In the genomic region with DNA sequence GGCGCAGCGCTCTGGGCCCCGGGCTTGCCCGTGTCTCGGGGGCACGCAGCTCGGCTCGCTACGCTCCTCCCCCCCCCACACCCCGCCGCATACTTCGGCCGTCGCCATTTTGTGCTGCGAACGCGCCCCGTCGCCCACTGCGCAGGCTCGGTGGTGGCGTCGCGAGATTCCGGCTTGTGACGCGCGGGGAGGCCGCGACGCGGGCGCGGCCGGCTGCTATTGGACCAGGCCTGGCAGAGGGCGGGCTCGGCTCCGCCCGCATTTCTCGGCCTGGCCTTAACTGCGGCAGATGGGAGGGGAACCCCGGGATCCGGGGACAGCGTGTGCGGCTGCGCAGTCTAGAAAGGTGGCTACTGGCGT, we compare ENCODE assay signal across 8 mouse cellular contexts. TPM values are rescaled to one million over a fixed set of nuclear protein-coding genes. Genes with fewer than 3 reads are reported as not detected.
DNase-seq lines count a peak whose midpoint lies in the region; ATAC-seq and TF ChIP-seq lines count a peak whose summit lies in the region.

No protein-coding gene starts in this region.

- peak overlapping the region; percentile 100 for H3K9ac ChIP-seq in kidney, embryonic 15.5 days
- H3K9ac ChIP-seq in liver, adult 2 months (ENCODE audit: low read depth, low read length), result peak overlapping the region; percentile 97

- WGBS in heart, embryonic 10.5 days, result 0% methylated on average over 47 of the region's 47 CpGs
- WGBS in kidney, embryonic 15.5 days, result under 1% methylated on average over 47 of the region's 47 CpGs
- under 1% methylated on average over 38 of the region's 47 CpGs for WGBS in liver, adult 2 months

- H3ac ChIP-seq in myocyte (ENCODE audit: control insufficient read depth, insufficient read length), result peak overlapping the region; percentile 70

- peak overlapping the region; percentile 69 for H3K4me3 ChIP-seq in bone marrow macrophage, adult 2 months (ENCODE audit: insufficient read depth, low read length)
- H3K4me3 ChIP-seq in embryonic fibroblast, embryonic 13.5 days (ENCODE audit: insufficient read depth, low read length), result peak overlapping the region; percentile 92
- peak overlapping the region; percentile 98 for H3K4me3 ChIP-seq in heart, embryonic 10.5 days
- H3K4me3 ChIP-seq in kidney, embryonic 15.5 days (replicated peaks), result peak overlapping the region; percentile 96
- H3K4me3 ChIP-seq in liver, adult 2 months (ENCODE audit: insufficient read depth, low read depth, low read length), result peak overlapping the region; percentile 93
- H3K4me3 ChIP-seq in myocyte, result peak overlapping the region; percentile 94

- peak; percentile 96 for DNase-seq in A20 (ENCODE audit: low read depth, low spot score)
- peak; percentile 97 for DNase-seq in heart, embryonic 10.5 days (ENCODE audit: low spot score)
- peak; percentile 76 for DNase-seq in liver, adult 2 months (ENCODE audit: extremely low read depth, low read depth, low spot score)
- peak; percentile 98 for DNase-seq in splenic B cell, adult 2 months (ENCODE audit: low read depth, low spot score)

- peaks cover 15% of the 10 kb centered on the region for H3K79me2 ChIP-seq in liver, adult 2 months (ENCODE audit: control insufficient read depth, insufficient read depth, low read length)
- peaks cover 43% of the 10 kb centered on the region for H3K79me2 ChIP-seq in myocyte (ENCODE audit: control insufficient read depth, insufficient read depth)

- H3K36me3 ChIP-seq in heart, embryonic 10.5 days, result peaks cover 42% of the 10 kb centered on the region
- peaks cover 37% of the 10 kb centered on the region for H3K36me3 ChIP-seq in kidney, embryonic 15.5 days
- H3K36me3 ChIP-seq in liver, adult 2 months (ENCODE audit: control insufficient read depth, insufficient read depth, low read length), result peaks cover 37% of the 10 kb centered on the region
- peaks cover 42% of the 10 kb centered on the region for H3K36me3 ChIP-seq in myocyte (ENCODE audit: control insufficient read depth, insufficient read depth)
- peaks cover 28% of the 10 kb centered on the region for H3K36me3 ChIP-seq in splenic B cell, adult 2 months (ENCODE audit: control insufficient read depth, insufficient read depth, low read length, poor library complexity, severe bottlenecking)

- H3K4me1 ChIP-seq in bone marrow macrophage, adult 2 months (ENCODE audit: control insufficient read depth, insufficient read depth, low read length), result peaks cover 10% of the 10 kb centered on the region
- H3K4me1 ChIP-seq in embryonic fibroblast, embryonic 13.5 days (ENCODE audit: control insufficient read depth, insufficient read depth, low read length), result peaks cover 7% of the 10 kb centered on the region
- 0 out of 2 replicates have a peak, but pooled peaks cover 3% of the 10 kb centered on the region for H3K4me1 ChIP-seq in heart, embryonic 10.5 days
- H3K4me1 ChIP-seq in kidney, embryonic 15.5 days, result peaks cover 28% of the 10 kb centered on the region
- peaks cover 17% of the 10 kb centered on the region for H3K4me1 ChIP-seq in liver, adult 2 months (ENCODE audit: control insufficient read depth, insufficient read depth, low read length)

- peak; percentile 97 for ATAC-seq in kidney, embryonic 15.5 days (replicated peaks; ENCODE audit: low FRiP score)

- peak overlapping the region; percentile 72 for H3K4me2 ChIP-seq in kidney, embryonic 15.5 days
- H3K4me2 ChIP-seq in myocyte (ENCODE audit: low read depth), result peak overlapping the region; percentile 74

- H3K27ac ChIP-seq in bone marrow macrophage, adult 2 months (ENCODE audit: insufficient read depth, low read depth, low read length), result peak overlapping the region; percentile 69
- H3K27ac ChIP-seq in embryonic fibroblast, embryonic 13.5 days (ENCODE audit: insufficient read depth, low read length), result peak overlapping the region; percentile 86
- peak overlapping the region; percentile 100 for H3K27ac ChIP-seq in heart, embryonic 10.5 days
- peak overlapping the region; percentile 98 for H3K27ac ChIP-seq in kidney, embryonic 15.5 days
- peak overlapping the region; percentile 96 for H3K27ac ChIP-seq in liver, adult 2 months (replicated peaks; ENCODE audit: insufficient read depth, low read depth, low read length)

- no peaks in the 10 kb centered on the region for H3K9me3 ChIP-seq in heart, embryonic 10.5 days
- no peaks in the 10 kb centered on the region for H3K9me3 ChIP-seq in kidney, embryonic 15.5 days (replicated peaks)

- no peak for TF ChIP-seq POLR2A in bone marrow macrophage, adult 2 months (IDR thresholded peaks at IDR 0.05; ENCODE audit: borderline replicate concordance, low read depth, low read length)
- TF ChIP-seq POLR2A in embryonic fibroblast, embryonic 13.5 days (IDR thresholded peaks at IDR 0.05; ENCODE audit: low read depth, low read length), result peak; percentile 56; the same call in 1 of the 2 replicates
- peak; percentile 22 for TF ChIP-seq POLR2A in liver, adult 2 months (IDR thresholded peaks at IDR 0.05; ENCODE audit: extremely low read depth, insufficient read depth, low read length)
- TF ChIP-seq POLR2A in myocyte (IDR thresholded peaks at IDR 0.05; ENCODE audit: insufficient read length, low read depth), result peak; percentile 73

- TF ChIP-seq CTCF in bone marrow macrophage, adult 2 months (IDR thresholded peaks at IDR 0.05; ENCODE audit: low read depth, low read length), result no peak
- TF ChIP-seq CTCF in embryonic fibroblast, embryonic 13.5 days (IDR thresholded peaks at IDR 0.05; ENCODE audit: borderline replicate concordance, insufficient read depth, low read length), result no peak
- TF ChIP-seq CTCF in liver, adult 2 months (IDR thresholded peaks at IDR 0.05; ENCODE audit: low read depth, low read length), result no peak

- no peaks in the 10 kb centered on the region for H3K27me3 ChIP-seq in heart, embryonic 10.5 days (ENCODE audit: insufficient read depth, poor library complexity, severe bottlenecking)
- no peaks in the 10 kb centered on the region for H3K27me3 ChIP-seq in kidney, embryonic 15.5 days
- H3K27me3 ChIP-seq in liver, adult 2 months (ENCODE audit: control insufficient read depth, insufficient read depth, low read length), result no peaks in the 10 kb centered on the region
- no peaks in the 10 kb centered on the region for H3K27me3 ChIP-seq in myocyte (ENCODE audit: control insufficient read depth, insufficient read depth, insufficient read length)
- H3K27me3 ChIP-seq in splenic B cell, adult 2 months (ENCODE audit: control insufficient read depth, insufficient read depth, low read length, poor library complexity, severe bottlenecking), result no peaks in the 10 kb centered on the region

TF ChIP-seq in myocyte, 11 proteins besides CTCF, POLR2A, EP300 and RAD21:
- TF ChIP-seq SRF (IDR thresholded peaks at IDR 0.05; ENCODE audit: control insufficient read depth, insufficient read length, low read depth) (peak; percentile 27), REST (IDR thresholded peaks at IDR 0.05; ENCODE audit: insufficient read depth, insufficient read length) (no peak), MYOD1 (IDR thresholded peaks at IDR 0.05; ENCODE audit: control insufficient read depth in 1 of 3, insufficient read length in 2 of 3, low read depth in 2 of 3) (peak in 1 of 3 experiments; percentile 2), MYOG (IDR thresholded peaks at IDR 0.05; ENCODE audit: control insufficient read depth in 1 of 3, insufficient read depth in 1 of 3, insufficient read length in 2 of 3, low read depth in 2 of 3) (peak in 2 of 3 experiments; percentile 3 to 29)

RNA-seq across cellular contexts. Expression of a gene that starts 0.7 kb away (rescaled TPM):
- polyA plus RNA-seq in bone marrow macrophage, adult 2 months (2012; ENCODE audit: insufficient read depth, insufficient read length, missing spikeins), result 556 and 652 TPM in 2 replicates
- 457 and 480 TPM in 2 replicates for polyA plus RNA-seq in embryonic fibroblast, embryonic 13.5 days (2011; ENCODE audit: insufficient read length, low read depth, missing spikeins)
- polyA plus RNA-seq in heart, embryonic 10.5 days (2016; fragmentation: Nextera tagmentation; extraction: Ambion mirVana), result 386 and 404 TPM in 2 replicates
- polyA plus RNA-seq in kidney, embryonic 15.5 days (2015; fragmentation: Nextera tagmentation; extraction: Ambion mirVana), result 593 and 603 TPM in 2 replicates
- 232 and 331 TPM in 2 replicates for total RNA-seq in liver, adult 2 months (2014; rRNA removed)
- 198 and 238 TPM in 2 replicates for polyA plus RNA-seq in liver, adult 2 months (2012; rRNA removed)
- 123 TPM for polyA plus RNA-seq in myocyte (2012; fragmentation: generic; extraction: Trizol)

RNA-seq across cellular contexts. Expression of a gene that starts 22.5 kb away (rescaled TPM):
- polyA plus RNA-seq in bone marrow macrophage, adult 2 months (2012; ENCODE audit: insufficient read depth, insufficient read length, missing spikeins), result not detected in 2 replicates
- polyA plus RNA-seq in embryonic fibroblast, embryonic 13.5 days (2011; ENCODE audit: insufficient read length, low read depth, missing spikeins), result not detected in 2 replicates
- polyA plus RNA-seq in heart, embryonic 10.5 days (2016; fragmentation: Nextera tagmentation; extraction: Ambion mirVana), result 0.55 and 0.58 TPM in 2 replicates
- 0.82 and 0.96 TPM in 2 replicates for polyA plus RNA-seq in kidney, embryonic 15.5 days (2015; fragmentation: Nextera tagmentation; extraction: Ambion mirVana)
- total RNA-seq in liver, adult 2 months (2014; rRNA removed), result 389 and 508 TPM in 2 replicates
- 1,193 and 1,387 TPM in 2 replicates for polyA plus RNA-seq in liver, adult 2 months (2012; rRNA removed)
- polyA plus RNA-seq in myocyte (2012; fragmentation: generic; extraction: Trizol), result 0.02 TPM

Comparison
In these comparisons a context has a peak if more than half of its experiments do, and no peak if none do; other contexts are left out.
1. Peak in every context shown above with its lines: DNase-seq, ATAC-seq, H3K4me3 ChIP-seq and H3K27ac ChIP-seq.
2. RNA of a gene that starts 22.5 kb away (polyA plus RNA-seq): 1,193 to 1,387 TPM in liver, adult 2 months; 0.82 to 0.96 TPM in kidney, embryonic 15.5 days, 0.55 to 0.58 TPM in heart, embryonic 10.5 days, not detected in embryonic fibroblast, embryonic 13.5 days, 0.02 TPM in myocyte (single experiment) and not detected in bone marrow macrophage, adult 2 months; every median in the first group is over 100 times any median in the second.